In the genomic region with DNA sequence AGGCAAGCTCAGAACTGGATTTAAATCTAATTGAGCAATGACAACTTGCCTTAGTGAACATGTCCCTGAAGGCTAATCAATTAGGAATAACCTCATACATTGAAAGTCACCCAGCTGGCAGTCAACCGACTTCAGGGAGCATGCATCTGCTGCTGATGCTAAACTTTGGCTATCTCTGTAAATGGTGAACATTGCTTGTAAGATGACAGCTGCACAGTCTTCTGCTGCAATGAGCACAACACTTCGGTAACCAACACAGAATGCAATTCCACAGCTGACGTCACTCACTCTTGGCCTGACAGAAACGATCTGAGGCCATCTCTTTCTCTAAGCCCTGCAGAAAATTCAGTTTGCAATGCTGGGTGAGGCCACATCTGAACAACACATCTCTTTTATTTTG, we compare ENCODE assay signal across 17 mouse cellular contexts.
DNase-seq lines count a peak whose midpoint lies in the region; TF ChIP-seq lines count a peak whose summit lies in the region.
"Had no signal": no experiment of that assay in that cellular context is flagged by ENCODE, and none has a peak within 500 bp of the region (broad histone marks: within the 10 kb centered on the region; RNA-seq: fewer than 3 reads in every experiment).

No protein-coding gene starts in this region.

- no peak overlapping the region for H3K27ac ChIP-seq in left cerebral cortex, adult 2 months
- H3K27ac ChIP-seq: forebrain, embryonic 12.5 days; heart, embryonic 13.5 days; intestine, embryonic 15.5 days; stomach, embryonic 15.5 days had no signal

- H3K4me2 ChIP-seq in myocyte (ENCODE audit: low read depth): no peak overlapping the region
- H3K4me2 ChIP-seq: forebrain, embryonic 12.5 days; heart, embryonic 13.5 days; intestine, embryonic 15.5 days; stomach, embryonic 15.5 days had no signal

- no peak for TF ChIP-seq CTCF in left cerebral cortex, adult 2 months (IDR thresholded peaks at IDR 0.05)

- H3K27me3 ChIP-seq in myocyte (ENCODE audit: control insufficient read depth, insufficient read depth, insufficient read length): no peaks in the 10 kb centered on the region
- H3K27me3 ChIP-seq: forebrain, embryonic 12.5 days; heart, embryonic 13.5 days; intestine, embryonic 15.5 days; stomach, embryonic 15.5 days had no signal

- TF ChIP-seq POLR2A in myocyte (IDR thresholded peaks at IDR 0.05; ENCODE audit: insufficient read length, low read depth): no peak

- H3ac ChIP-seq in myocyte (ENCODE audit: control insufficient read depth, insufficient read length): no peak overlapping the region

- intact Hi-C loops in left cerebral cortex, postnatal 4 days (cut with DNase I): no loop called here
- intact Hi-C loops in left cerebral cortex, adult 2 months (cut with DNase I): no loop called here
- intact Hi-C loops in heart, postnatal 10 days (cut with DNase I): no loop called here

- no peaks in the 10 kb centered on the region for H3K36me3 ChIP-seq in myocyte (ENCODE audit: control insufficient read depth, insufficient read depth)
- H3K36me3 ChIP-seq: forebrain, embryonic 12.5 days; heart, embryonic 13.5 days; intestine, embryonic 15.5 days; stomach, embryonic 15.5 days had no signal

- no peaks in the 10 kb centered on the region for H3K79me2 ChIP-seq in myocyte (ENCODE audit: control insufficient read depth, insufficient read depth)

- DNase-seq in left cerebral cortex, postnatal 4 days: peak; percentile 23
- no peak for DNase-seq in left cerebral cortex, adult 2 months (ENCODE audit: extremely low spot score in 1 of 2, low spot score in 2 of 2)
- DNase-seq in gastrocnemius, adult 8-10 months (ENCODE audit: low spot score in 2 of 2): peak; percentile 41 to 43
- DNase-seq in heart, postnatal 10 days: peak; percentile 57 to 66
- DNase-seq in frontal cortex, postnatal 14 days (ENCODE audit: low spot score in 2 of 2): no peak
- no peak for DNase-seq in right cerebral cortex, adult 2 months (ENCODE audit: low spot score in 2 of 2)
- DNase-seq: cerebellum, adult 9-11 months; kidney, postnatal 14 days; layer of hippocampus, postnatal 36 days; liver; right cerebral cortex, postnatal 4 days; thymus, postnatal 4 days had no signal

- H3K4me3 ChIP-seq in left cerebral cortex, adult 2 months: no peak overlapping the region
- no peak overlapping the region for H3K4me3 ChIP-seq in myocyte
- H3K4me3 ChIP-seq: forebrain, embryonic 12.5 days; heart, embryonic 13.5 days; intestine, embryonic 15.5 days; stomach, embryonic 15.5 days had no signal

TF ChIP-seq in myocyte, 11 proteins besides CTCF, POLR2A, EP300 and RAD21:
- TF ChIP-seq USF1 (IDR thresholded peaks at IDR 0.05; ENCODE audit: low read depth): no peak
- no peak for TF ChIP-seq TCF12 (IDR thresholded peaks at IDR 0.05; ENCODE audit: insufficient read depth, poor library complexity, severe bottlenecking)
- TF ChIP-seq REST (IDR thresholded peaks at IDR 0.05; ENCODE audit: insufficient read depth, insufficient read length): no peak
- no peak for TF ChIP-seq SRF (IDR thresholded peaks at IDR 0.05; ENCODE audit: control insufficient read depth, insufficient read length, low read depth)
- no peak for TF ChIP-seq MAX (IDR thresholded peaks at IDR 0.05; ENCODE audit: low read depth)
- TF ChIP-seq POLR2AphosphoS2 (IDR thresholded peaks at IDR 0.05; ENCODE audit: insufficient read length, low read depth): no peak
- no peak for TF ChIP-seq TCF3 (IDR thresholded peaks at IDR 0.05; ENCODE audit: insufficient read length, low read depth)
- 0 out of 2 replicates have a peak, but pooled peaks have one; percentile 43 for TF ChIP-seq CEBPB (IDR thresholded peaks at IDR 0.05; ENCODE audit: insufficient read depth, poor library complexity, severe bottlenecking)
- peak in 2 of 3 experiments; percentile 17 to 69 for TF ChIP-seq MYOD1 (IDR thresholded peaks at IDR 0.05; ENCODE audit: control insufficient read depth in 1 of 3, insufficient read length in 2 of 3, low read depth in 2 of 3)
- TF ChIP-seq MYOG (IDR thresholded peaks at IDR 0.05; ENCODE audit: control insufficient read depth in 1 of 3, insufficient read depth in 1 of 3, insufficient read length in 2 of 3, low read depth in 2 of 3): peak in 2 of 3 experiments; percentile 43 to 46
- no peak for TF ChIP-seq E2F4 (IDR thresholded peaks at IDR 0.05; ENCODE audit: insufficient read depth)

Comparison
In these comparisons a context has a peak if more than half of its experiments do, and no peak if none do; other contexts are left out.
1. DNase-seq: peak in left cerebral cortex, postnatal 4 days (single experiment), gastrocnemius, adult 8-10 months (2 of 2) and heart, postnatal 10 days (2 of 2); none in left cerebral cortex, adult 2 months (0 of 2), frontal cortex, postnatal 14 days (0 of 2) and right cerebral cortex, adult 2 months (0 of 2).